10 mouse cellular contexts compared by ENCODE assay signal in genomic region chr13:70767462-70767861, GRCm38 (mm10).
DNase-seq lines count a peak whose midpoint lies in the region; ATAC-seq and TF ChIP-seq lines count a peak whose summit lies in the region.
"Had no signal": no experiment of that assay in that cellular context is flagged by ENCODE, and none has a peak within 500 bp of the region (broad histone marks: within the 10 kb centered on the region; RNA-seq: fewer than 3 reads in every experiment).

No protein-coding gene starts in this region.

- no peak for DNase-seq in cerebellum, adult 2 months
- DNase-seq in cerebellum, adult 11-12 months = no peak
- DNase-seq in kidney, adult 2 months = peak; percentile 21
- DNase-seq in CH12.LX (ENCODE audit: extremely low read depth) = peak; percentile 27
- DNase-seq in layer of hippocampus, adult 2 months (ENCODE audit: low spot score in 2 of 2) = peak in 1 of 2 experiments; percentile 33

- peak; percentile 73 for TF ChIP-seq RAD21 in CH12.LX (IDR thresholded peaks at IDR 0.05; ENCODE audit: low read depth, low read length)

- dilution Hi-C loops in CH12.LX (cut with MboI; ENCODE audit: extremely low pct_ligation_motif_present, extremely low pct_unique_long_range_greater_than_20kb, low sequenced_read_pairs) = no loop called here

- no peaks in the 10 kb centered on the region for H3K79me2 ChIP-seq in CH12.LX (replicated peaks; ENCODE audit: control insufficient read depth, extremely low read depth, insufficient read depth, poor library complexity, severe bottlenecking)

- TF ChIP-seq EP300 in CH12.LX (IDR thresholded peaks at IDR 0.05; ENCODE audit: low read length) = no peak

- no peak for TF ChIP-seq POLR2A in cerebellum, adult 2 months (IDR thresholded peaks at IDR 0.05; ENCODE audit: borderline replicate concordance, insufficient read depth, low read length)
- no peak for TF ChIP-seq POLR2A in kidney, adult 2 months (IDR thresholded peaks at IDR 0.05; ENCODE audit: low read depth, low read length)
- no peak for TF ChIP-seq POLR2A in CH12.LX (IDR thresholded peaks at IDR 0.05; ENCODE audit: low read depth, low read length)

- no peak overlapping the region for H3K4me2 ChIP-seq in kidney, embryonic 14.5 days (replicated peaks; ENCODE audit: low read depth, low read length)
- H3K4me2 ChIP-seq in CH12.LX (ENCODE audit: insufficient read depth, low read depth, poor library complexity, severe bottlenecking) = no peak overlapping the region
- H3K4me2 ChIP-seq in intestine, embryonic 16.5 days (ENCODE audit: low read depth, low read length) = no peak overlapping the region
- H3K4me2 ChIP-seq: hindbrain, embryonic 15.5 days had no signal

- H3K27ac ChIP-seq in cerebellum, adult 2 months (ENCODE audit: insufficient read depth, low read length) = no peak overlapping the region
- no peak overlapping the region for H3K27ac ChIP-seq in kidney, adult 2 months (ENCODE audit: insufficient read depth, low read depth, low read length)
- H3K27ac ChIP-seq in kidney, embryonic 14.5 days (ENCODE audit: low read depth, low read length) = no peak overlapping the region
- no peak overlapping the region for H3K27ac ChIP-seq in CH12.LX (ENCODE audit: insufficient read depth, low read depth)
- no peak overlapping the region for H3K27ac ChIP-seq in layer of hippocampus, adult 2 months
- H3K27ac ChIP-seq in intestine, embryonic 16.5 days (ENCODE audit: low read length) = no peak overlapping the region
- H3K27ac ChIP-seq: hindbrain, embryonic 15.5 days had no signal

- TF ChIP-seq CTCF in cerebellum, adult 2 months (IDR thresholded peaks at IDR 0.05; ENCODE audit: borderline replicate concordance, insufficient read depth, low read depth, low read length) = peak; percentile 33; the same call in 1 of the 2 replicates
- TF ChIP-seq CTCF in kidney, adult 2 months (conservative IDR thresholded peaks at IDR 0.05; ENCODE audit: insufficient read depth, insufficient read length, low read depth, low read length) = peak; percentile 21; the same call in 1 of the 2 replicates
- TF ChIP-seq CTCF in CH12.LX (conservative IDR thresholded peaks at IDR 0.05 in 1 of 2, IDR thresholded peaks at IDR 0.05 in 1 of 2; ENCODE audit: low read depth in 2 of 2, low read length in 2 of 2) = peak in 1 of 2 experiments; percentile 76; a peak in 3 of 4 replicates
- peak; percentile 85 for TF ChIP-seq CTCF in layer of hippocampus, adult 2 months (conservative IDR thresholded peaks at IDR 0.05)

- no peaks in the 10 kb centered on the region for H3K27me3 ChIP-seq in cerebellum, adult 2 months (ENCODE audit: control insufficient read depth, insufficient read depth, low read length)
- no peaks in the 10 kb centered on the region for H3K27me3 ChIP-seq in kidney, adult 2 months (replicated peaks; ENCODE audit: control insufficient read depth, insufficient read depth, low read length)
- no peaks in the 10 kb centered on the region for H3K27me3 ChIP-seq in kidney, embryonic 14.5 days (ENCODE audit: control insufficient read depth, insufficient read depth, low read length)
- no peaks in the 10 kb centered on the region for H3K27me3 ChIP-seq in CH12.LX (replicated peaks)
- H3K27me3 ChIP-seq in intestine, embryonic 16.5 days (replicated peaks; ENCODE audit: control insufficient read depth, insufficient read depth, low read length) = no peaks in the 10 kb centered on the region
- H3K27me3 ChIP-seq: hindbrain, embryonic 15.5 days had no signal

- H3K4me3 ChIP-seq in cerebellum, adult 2 months (replicated peaks; ENCODE audit: insufficient read depth, low read depth, low read length) = no peak overlapping the region
- no peak overlapping the region for H3K4me3 ChIP-seq in kidney, adult 2 months (ENCODE audit: insufficient read depth, low read depth, low read length)
- H3K4me3 ChIP-seq in kidney, embryonic 14.5 days (ENCODE audit: low read length) = no peak overlapping the region
- no peak overlapping the region for H3K4me3 ChIP-seq in CH12.LX (replicated peaks in 1 of 3; ENCODE audit: low read depth in 2 of 3, low read length in 2 of 3, poor library complexity in 1 of 3)
- H3K4me3 ChIP-seq in layer of hippocampus, adult 2 months = no peak overlapping the region
- no peak overlapping the region for H3K4me3 ChIP-seq in intestine, embryonic 16.5 days (ENCODE audit: low read length)
- H3K4me3 ChIP-seq: hindbrain, embryonic 15.5 days had no signal

- no peaks in the 10 kb centered on the region for H3K4me1 ChIP-seq in cerebellum, adult 2 months (ENCODE audit: control insufficient read depth, insufficient read depth, low read length)
- no peaks in the 10 kb centered on the region for H3K4me1 ChIP-seq in kidney, adult 2 months (ENCODE audit: control insufficient read depth, insufficient read depth, low read length)
- no peaks in the 10 kb centered on the region for H3K4me1 ChIP-seq in kidney, embryonic 14.5 days (ENCODE audit: control insufficient read depth, insufficient read depth, low read length)
- peaks cover 0 to 4% of the 10 kb centered on the region in 2 experiments; a peak in 2 of 4 replicates for H3K4me1 ChIP-seq in CH12.LX (ENCODE audit: control insufficient read depth in 1 of 2, insufficient read depth in 2 of 2)
- 0 out of 2 replicates have a peak, but pooled peaks cover 2% of the 10 kb centered on the region for H3K4me1 ChIP-seq in intestine, embryonic 16.5 days (ENCODE audit: control insufficient read depth, insufficient read depth, low read length)
- H3K4me1 ChIP-seq: hindbrain, embryonic 15.5 days had no signal

- no peak for ATAC-seq in kidney, embryonic 14.5 days (ENCODE audit: low FRiP score, low TSS enrichment)
- ATAC-seq in inflammation-experienced regulatory T-cells, adult 6 months = no peak
- no peak for ATAC-seq in intestine, embryonic 16.5 days
- ATAC-seq: forebrain, embryonic 16.5 days had no signal

- no peaks in the 10 kb centered on the region for H3K36me3 ChIP-seq in kidney, adult 2 months (ENCODE audit: control insufficient read depth, insufficient read depth, low read length)
- H3K36me3 ChIP-seq in kidney, embryonic 14.5 days (ENCODE audit: control insufficient read depth, insufficient read depth, low read length) = no peaks in the 10 kb centered on the region; the same call in 1 of the 2 replicates
- no peaks in the 10 kb centered on the region for H3K36me3 ChIP-seq in CH12.LX (replicated peaks in 1 of 2; ENCODE audit: control insufficient read depth in 1 of 2, insufficient read depth in 1 of 2, low read length in 1 of 2)
- H3K36me3 ChIP-seq in intestine, embryonic 16.5 days (ENCODE audit: control insufficient read depth, insufficient read depth, low read length) = no peaks in the 10 kb centered on the region
- H3K36me3 ChIP-seq: hindbrain, embryonic 15.5 days had no signal

- in situ Hi-C loops in CH12.LX (cut with MboI; ENCODE audit: low pct_ligation_motif_present, low pct_unique_long_range_greater_than_20kb, low sequenced_read_pairs) = loop anchor here (5.0 kb wide), 1 partner anchor 125 kb away; no protein-coding TSS in a partner anchor

- H3K9me3 ChIP-seq in kidney, embryonic 14.5 days (ENCODE audit: control insufficient read depth, low read length) = no peaks in the 10 kb centered on the region
- no peaks in the 10 kb centered on the region for H3K9me3 ChIP-seq in CH12.LX (replicated peaks; ENCODE audit: low read length)
- no peaks in the 10 kb centered on the region for H3K9me3 ChIP-seq in intestine, embryonic 16.5 days (ENCODE audit: control insufficient read depth, low read length)
- H3K9me3 ChIP-seq: hindbrain, embryonic 15.5 days had no signal

- no peak overlapping the region for H3K9ac ChIP-seq in kidney, embryonic 14.5 days (ENCODE audit: low read depth, low read length)
- H3K9ac ChIP-seq in CH12.LX (ENCODE audit: insufficient read depth, low read depth) = no peak overlapping the region
- no peak overlapping the region for H3K9ac ChIP-seq in intestine, embryonic 16.5 days (ENCODE audit: low read depth, low read length)
- H3K9ac ChIP-seq: hindbrain, embryonic 15.5 days had no signal

TF ChIP-seq in CH12.LX, 34 proteins besides CTCF, POLR2A, EP300 and RAD21:
- no peak for TF ChIP-seq BHLHE40 (IDR thresholded peaks at IDR 0.05; ENCODE audit: low read depth, low read length)
- TF ChIP-seq SMC3 (IDR thresholded peaks at IDR 0.05; ENCODE audit: low read depth, low read length) = peak; percentile 76
- peak; percentile 12; the same call in 1 of the 2 replicates for TF ChIP-seq ZC3H11A (IDR thresholded peaks at IDR 0.05; ENCODE audit: low read depth, low read length)

Comparison
In these comparisons a context has a peak if more than half of its experiments do, and no peak if none do; other contexts are left out.
1. DNase-seq: peak in kidney, adult 2 months (single experiment) and CH12.LX (single experiment); none in cerebellum, adult 2 months (0 of 2) and cerebellum, adult 11-12 months (single experiment).